Mouse (Mus musculus): ENCODE data around the gene Cbx1.

The Cbx1 gene

DNA sequence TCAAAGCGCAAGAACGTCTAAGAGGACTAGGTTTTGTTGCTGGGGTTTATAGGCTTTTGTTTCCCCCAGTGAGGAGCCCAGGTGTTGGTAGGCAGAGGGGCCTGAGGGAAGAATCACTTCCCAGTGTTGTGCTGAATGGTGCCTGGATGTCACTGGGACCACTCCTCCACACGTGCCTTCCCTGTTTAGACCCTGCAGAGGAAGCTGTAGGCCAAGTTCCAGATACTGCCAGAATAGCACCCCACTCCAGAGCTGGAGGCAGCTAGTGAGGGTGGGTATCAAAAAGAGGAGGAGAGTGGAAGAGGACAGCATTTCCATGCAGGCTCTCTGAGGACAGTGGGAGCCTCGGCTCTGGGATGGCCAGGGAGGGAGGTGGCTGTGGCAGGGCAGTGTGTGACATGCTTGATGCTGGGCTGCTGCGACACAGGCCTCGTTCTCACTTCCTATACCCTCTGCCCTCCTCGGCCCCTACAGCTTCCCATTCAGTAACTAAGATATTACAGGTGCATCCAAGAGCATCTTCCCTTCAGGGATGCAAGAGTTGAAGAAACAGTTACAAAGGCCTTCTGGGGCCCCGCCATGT, 29.3 kb downstream of the Cbx1 start:
- DNase-seq = no peak

DNA sequence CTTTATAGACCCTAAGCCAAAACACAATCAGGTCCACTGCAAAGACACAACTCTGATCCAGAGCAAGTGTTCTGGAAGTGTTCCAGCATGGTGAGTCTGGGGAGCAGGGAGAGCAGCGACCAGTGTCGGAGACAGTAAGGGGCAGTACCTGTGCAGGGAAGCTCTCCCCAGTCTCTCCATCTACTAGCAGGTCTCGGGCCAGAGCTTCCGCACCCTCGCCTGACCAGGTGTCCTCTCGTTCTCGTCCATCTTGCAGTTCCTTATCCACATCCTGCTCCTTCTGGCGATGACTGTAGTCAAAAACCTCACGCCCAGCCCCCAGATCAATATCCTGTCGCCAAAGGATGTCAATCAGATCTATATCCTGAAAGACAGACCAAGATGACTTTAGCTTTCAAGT, 33.0 kb downstream of the Cbx1 start:
- no peak for DNase-seq

DNA sequence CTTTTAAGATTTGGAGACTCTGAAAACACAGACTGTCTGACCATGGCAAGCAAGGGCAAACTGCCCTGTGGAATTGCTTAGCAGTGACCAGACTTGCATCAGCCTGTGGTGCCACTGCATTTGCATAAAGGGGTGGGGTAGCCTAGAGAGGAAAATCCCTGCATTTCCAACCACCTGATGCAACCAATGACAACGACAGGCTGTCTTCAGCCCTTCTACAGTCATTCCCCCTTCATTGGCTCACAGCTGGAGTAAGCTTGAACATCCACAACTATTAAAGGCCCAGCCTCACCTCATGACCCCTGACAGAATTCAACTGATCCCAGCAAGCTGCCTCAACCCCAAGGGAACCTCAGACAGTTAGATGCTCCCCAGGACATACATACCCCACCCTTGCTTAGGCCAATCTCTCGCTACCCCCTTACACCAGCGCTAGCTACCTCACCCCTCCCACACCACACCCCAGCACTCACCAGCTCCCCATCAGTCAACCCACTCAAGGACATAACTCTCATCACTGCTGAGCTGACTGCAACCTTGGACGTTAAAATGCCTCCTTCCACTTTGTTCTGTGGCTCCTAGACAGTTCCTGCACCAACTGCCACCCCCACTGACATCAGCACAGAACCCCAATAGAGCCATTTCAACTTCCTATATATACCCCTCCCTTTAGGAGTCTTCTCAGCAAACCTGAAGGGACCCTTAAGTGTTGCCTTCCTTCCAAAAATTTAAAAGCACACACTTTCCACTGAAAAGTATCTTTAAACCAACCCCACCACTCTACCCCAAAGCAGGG, 33.9 kb downstream of the Cbx1 start:
- DNase-seq = no peak

DNA sequence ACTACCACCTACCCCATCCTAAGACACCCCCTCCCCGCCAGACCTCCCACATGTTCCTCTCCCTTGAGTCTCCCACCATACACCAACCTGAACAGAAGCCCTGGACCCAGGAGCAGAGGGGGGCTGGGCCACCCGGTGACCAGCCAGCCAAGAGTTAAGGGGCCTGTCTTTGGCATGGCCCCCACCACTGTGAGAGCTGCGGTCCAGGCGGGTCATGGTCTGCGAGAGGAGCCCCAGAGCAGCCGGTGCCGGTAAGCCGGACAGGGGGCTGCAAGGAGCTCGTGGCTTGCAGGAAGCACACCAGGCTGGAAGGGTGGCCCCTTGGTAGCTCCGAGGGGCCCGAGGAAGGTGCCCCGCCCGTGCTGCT, 34.5 kb downstream of the Cbx1 start:
- peak in 1 of 2 experiments; percentile 29 for DNase-seq

DNA sequence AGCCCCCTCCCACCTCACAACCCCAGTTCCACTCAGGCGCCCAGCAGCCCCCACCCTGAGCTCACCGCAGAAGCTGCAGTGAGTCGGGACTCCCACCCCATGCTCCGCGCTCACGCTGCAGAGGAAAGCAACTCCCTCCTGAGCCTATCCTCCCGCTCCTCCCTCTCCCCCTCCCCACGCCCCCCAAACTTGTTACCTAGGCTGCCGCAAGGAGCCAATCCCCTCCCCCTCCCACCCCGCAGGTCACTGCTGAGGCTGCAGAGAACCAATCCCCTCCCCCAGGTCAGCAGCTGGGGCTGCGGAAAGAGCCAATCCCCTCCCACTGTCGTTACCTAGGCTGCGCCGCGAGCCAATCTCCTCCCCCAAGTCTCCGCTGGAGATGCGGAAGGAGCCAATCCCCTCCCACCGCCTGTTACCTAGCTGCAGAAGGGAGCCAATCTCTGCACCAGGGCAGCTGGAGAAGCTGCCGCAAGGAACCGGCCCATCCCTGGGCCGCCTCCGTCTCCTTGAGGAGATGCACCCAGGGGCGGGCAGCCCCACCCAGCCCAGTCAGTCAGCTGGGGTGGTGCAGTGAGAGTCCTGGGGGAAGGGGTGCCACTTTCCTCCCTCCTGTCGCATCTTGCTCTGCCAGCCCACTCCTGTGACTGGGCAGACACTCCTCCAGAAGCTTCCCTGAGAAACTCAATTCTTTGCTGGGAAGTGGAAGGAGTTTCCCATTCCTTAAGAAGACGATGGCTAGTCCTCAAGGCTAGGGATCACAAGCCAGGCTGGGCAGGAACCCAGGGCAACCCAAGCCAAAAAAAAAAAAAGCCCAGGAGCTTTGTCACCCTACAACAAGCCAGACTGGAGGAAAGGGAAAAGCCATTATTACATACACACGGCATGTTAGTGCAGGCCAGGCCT, 35.2 kb downstream of the Cbx1 start:
- peak; percentile 85 to 92 for DNase-seq

DNA sequence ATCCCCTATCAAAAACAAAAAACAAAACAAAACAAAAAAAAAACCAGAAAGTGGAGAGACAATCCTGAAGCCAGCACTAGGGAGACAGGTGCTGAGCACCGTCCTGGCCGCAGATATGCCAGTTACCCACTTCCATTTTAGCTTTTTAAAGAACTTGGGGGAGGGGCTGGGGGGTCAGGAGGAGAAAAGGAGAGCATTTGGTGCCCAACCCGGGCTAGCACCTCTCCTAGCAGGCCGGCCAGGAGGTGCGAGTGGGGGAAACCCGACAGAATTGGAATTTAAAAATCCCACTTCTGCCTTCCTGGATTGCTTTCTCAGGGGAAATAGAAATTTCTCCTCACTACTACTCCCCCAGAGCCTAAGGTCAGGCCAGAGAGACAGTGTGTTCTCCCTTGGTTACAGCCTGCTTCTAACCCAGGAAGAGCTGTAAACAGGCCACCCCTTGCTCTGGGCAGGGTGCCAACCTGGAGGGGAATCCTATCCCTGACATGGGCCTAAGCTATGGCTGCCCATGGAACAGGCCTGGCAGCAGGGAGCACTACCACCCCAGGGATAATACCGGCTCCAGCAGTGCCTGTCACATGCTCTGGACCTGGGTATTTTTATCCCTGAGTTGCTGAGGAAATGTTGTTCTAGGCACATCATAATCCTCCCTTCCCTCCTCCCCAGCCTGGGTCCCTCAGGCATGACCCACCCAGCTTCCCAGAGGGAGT, 36.0 kb downstream of the Cbx1 start:
- DNase-seq = peak; percentile 66 to 76

DNA sequence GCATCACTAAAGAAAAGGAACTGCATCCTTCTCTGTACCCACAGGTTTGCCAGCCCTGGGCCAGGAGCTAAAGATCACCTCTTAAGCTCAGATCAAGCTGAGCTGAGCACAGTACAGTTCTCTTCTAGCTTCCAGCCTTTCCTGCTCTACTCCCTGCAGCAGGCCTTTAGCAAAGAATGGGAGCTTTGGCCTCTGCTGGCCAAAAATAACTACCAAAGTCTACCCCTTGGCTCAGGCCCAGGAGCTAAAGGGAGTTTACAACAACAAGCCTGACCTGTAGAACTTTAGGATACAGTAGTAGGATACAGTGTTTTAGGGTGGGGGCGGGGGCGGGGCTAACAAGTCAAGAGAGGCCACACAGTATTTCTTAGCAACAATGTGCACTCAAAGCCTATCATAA, 37.6 kb downstream of the Cbx1 start:
- DNase-seq = no peak

DNA sequence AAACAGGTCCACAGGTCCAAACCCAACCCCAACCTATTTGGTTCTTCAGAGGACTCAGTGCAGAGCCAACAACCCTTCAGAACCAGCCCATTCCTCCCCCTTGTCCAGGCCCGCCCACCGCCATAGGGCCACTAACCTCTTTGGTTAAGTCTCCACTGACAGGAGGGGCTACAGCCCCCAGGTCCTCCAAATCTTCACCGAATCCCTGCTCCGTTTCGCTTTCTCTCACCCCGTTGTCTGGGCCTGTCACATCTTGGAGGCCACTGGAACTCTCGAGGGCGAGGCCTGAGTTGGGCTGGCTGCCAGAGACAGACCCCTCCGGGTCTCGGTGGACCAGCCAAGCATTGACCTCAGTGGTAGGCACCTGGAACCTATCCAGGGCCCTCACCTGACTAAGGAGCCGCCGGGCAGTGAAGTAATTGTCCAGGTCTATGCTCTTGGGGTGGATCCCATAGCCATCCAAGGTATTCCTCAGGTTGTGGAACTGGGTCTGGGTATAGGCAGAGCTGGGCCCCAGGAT, 38.2 kb downstream of the Cbx1 start:
- DNase-seq = peak in 1 of 2 experiments; percentile 21

DNA sequence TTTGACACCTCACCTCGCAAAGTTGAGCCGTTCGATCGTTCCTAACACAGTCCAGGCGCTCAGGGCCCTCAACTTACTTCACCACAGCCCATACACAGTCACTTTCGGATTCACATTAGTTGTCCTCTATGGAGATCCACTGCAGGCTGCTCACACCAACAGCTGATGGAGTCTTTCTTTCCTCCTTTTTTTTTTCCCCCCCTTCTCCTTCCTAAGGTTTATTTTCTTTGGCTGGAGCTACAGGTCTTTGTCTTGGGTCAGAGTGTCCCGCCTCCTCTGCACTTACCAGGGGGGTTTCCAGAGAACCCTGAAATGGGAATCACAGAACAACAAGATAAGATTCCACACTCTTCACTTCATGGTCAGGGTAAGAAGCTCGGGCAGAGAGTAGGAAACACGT, 39.0 kb downstream of the Cbx1 start:
- DNase-seq = no peak

DNA sequence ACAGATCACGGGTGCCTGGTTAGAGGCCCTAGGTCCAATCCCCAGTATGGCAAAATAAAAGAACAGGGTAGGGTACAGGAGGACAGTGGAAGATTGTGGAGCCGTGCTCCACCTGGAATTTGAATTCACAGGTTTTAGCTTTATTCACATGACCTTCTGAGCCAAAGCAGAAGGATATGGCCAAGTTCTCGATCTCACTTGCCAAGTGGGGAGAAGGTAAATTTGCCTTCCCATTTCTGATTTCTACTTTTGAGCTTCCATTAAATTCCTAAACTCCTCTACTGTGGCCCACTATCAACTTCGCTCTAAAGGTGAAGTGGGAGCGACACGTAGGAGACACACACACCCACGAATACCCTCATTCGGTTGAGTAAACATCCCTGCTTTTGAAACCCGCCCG, 40.0 kb downstream of the Cbx1 start:
- DNase-seq = no peak

DNA sequence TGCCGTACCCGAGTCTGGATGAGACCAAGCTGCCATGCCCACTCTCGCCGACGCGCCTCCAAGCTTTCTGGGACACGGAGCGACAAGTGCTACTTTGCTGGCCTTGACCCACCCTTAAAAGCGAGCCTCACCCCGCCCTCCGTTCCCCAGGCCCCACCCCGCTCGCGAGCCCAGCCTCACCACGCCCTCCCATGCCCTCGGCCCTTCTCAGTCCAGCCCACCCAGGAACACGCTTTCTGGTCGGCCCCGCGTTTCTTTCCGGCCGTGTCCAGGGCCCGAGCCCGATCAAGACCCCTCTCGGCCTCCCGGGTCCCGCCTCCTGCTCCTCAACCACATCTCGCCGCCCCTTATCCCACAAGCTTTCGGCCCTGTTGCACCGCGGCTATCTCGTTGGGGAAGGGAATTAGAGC, 40.5 kb downstream of the Cbx1 start:
- peak in 1 of 2 experiments; percentile 68 for DNase-seq

DNA sequence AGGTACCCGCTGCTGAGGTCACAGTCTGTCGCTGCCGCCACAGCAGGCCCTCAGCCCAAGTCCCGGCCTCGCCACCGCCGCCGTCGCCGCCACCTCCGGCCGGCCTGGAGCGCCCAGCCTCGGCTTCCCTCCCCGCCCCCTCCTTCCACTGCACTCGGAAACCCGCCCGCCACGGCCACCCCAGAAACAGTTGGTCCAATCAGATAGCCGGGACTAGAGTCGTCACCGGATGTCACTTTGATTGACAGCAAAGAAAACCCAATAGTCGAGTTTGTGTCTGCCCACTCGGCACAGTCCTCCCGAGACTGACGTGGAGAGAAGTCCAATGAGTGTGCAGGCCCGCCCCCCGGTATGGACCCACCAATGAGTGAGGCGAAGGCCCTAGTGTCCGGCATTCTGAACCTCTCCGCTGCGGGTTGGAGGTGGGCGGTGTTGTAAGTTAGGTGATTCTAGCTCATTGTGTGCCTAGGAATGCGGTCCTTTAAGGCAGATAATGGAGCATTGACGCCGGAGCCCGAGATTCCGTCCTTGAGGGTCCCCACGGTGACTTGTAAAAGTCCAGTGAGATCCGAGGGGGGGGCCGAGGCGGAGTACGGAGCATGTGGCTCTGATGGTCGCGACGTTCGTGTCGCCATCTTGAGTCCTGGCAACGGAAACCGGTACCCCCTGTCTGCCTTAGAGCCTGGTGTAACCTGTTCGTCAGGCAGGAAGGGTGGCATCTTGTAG, 41.0 kb downstream of the Cbx1 start, which contains the start of gene Nfe2l1:
Nfe2l1 (minus strand) TSS at position 156 of the 726 bp plus-strand sequence.
- DNase-seq = peak; percentile 96 to 100

DNA sequence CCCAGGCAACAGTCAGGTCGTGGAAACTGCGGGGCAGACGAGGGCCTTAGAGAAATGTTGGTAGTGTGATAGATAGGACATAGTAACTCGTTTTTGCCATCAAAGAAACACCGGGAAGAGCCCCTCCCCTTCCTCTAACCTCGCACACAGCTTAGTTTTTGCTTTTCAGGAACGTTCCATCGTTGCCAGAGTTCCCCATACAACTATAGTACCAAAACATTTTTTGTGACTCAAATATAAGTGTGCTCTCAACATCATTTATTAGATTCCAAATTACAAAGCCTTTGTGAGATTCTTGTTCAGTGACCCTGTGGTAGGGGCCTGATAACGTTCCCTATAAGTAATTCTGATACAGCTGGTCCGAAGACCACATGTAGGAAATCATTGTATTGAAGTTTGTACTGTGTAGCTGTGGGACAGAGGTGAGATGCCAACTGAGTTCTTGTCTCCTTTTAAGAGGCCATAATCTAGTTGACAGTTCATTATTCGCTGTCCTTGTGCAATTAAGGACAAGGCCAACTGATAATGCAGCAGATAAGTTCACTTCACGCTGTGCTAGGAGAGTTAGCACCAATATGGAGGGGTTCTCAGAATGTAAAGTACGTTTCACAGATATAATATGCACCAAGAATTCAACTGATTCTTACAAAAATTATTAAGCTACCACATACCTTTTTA, 41.8 kb downstream of the Cbx1 start:
- DNase-seq = no peak

DNA sequence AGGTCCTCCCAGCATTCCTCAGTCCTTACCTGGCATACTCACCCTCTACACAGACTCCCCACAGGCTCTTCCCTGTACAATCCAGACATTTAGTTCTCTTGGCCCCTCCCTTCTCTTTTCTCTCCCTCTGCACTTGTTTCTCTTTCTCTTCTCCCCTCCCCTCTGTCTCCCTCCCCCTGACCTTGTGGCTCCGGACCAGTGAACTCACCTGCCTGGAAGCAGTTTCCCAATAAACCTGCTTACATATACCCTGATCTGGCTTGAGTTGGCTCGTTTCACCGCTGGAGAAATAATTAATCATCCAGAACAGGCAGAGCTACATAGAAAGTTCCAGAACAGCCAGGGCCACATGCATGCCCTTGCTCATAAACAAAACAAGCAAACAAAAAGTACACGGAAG, 42.6 kb downstream of the Cbx1 start:
- DNase-seq = no peak

DNA sequence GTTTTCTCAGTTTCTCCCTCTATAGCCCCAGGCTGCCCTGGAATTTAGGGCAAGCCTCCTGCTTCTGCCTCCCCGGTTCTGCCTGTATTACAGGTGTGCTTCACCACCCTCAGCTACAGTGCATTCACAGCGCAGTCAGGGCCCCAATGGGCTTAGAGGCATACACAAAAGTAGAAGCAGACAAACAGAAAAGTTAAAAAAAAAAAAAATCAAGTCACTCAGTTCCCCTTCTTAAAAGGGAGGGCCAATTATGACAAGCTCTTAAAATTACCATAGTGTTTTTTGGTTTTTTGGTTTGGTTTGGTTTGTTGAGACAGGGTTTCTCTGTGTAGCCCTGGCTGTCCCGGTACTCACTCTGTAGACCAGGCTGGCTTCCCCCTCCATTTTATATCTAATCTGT, 43.6 kb downstream of the Cbx1 start:
- DNase-seq = no peak

DNA sequence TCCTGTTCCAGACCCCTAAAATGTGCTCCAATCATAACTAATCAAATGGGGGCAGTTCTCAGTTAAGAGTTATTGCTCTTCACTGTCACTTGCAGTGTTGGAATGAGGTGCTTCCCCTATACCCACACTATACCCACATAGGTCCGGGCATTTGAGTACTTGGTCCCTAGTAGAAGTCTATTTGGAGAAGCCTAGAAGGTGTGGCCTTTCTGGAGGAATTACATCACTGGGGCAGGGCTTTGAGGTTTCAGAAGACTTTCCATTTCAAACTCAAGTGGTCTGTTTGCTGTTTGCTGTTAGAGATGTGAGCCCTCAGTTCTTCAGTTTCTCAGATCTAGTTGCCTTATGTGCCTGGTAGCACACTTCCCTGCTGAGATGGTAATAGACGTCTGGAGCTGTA, 44.0 kb downstream of the Cbx1 start:
- DNase-seq = no peak

DNA sequence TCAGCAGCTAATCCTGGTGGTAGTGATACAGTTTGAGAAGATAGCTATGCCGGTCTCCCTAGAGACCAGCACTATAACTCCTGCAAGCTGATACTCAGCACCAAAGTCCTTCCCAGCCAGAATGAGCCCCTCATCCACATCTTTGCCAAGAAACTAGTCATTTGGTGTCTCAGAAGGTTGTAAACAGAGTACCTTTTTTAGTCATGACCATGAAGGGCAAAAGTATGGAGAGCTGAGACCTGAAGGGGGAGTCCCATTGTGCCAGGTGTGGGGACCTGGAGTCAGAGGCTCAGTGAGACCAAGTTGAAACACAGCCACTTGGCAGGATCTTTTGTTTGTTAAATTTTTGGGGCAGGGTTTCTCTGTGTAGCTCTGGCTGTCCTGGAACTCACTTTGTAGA, 45.2 kb downstream of the Cbx1 start:
- DNase-seq = no peak

DNA sequence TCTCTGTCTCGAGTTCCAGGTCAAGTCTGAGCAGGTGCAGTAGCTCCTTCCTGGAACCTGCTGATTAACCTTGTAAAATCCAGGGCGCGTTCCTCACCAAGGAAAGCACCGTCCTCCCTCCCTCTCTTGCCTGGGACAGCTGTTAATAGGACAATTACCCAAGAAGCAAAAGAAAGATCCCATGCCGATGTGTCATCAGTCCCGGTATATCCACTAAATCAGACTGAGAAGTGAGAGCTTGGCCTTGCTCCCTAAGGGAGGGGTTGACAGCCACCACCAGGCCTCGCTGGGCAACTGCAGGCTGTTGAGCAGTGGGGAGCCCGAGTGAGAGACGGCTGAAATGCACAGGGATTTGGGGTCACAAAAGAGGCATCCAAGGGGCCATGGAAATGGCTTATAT, 48.4 kb downstream of the Cbx1 start:
- DNase-seq = no peak

DNA sequence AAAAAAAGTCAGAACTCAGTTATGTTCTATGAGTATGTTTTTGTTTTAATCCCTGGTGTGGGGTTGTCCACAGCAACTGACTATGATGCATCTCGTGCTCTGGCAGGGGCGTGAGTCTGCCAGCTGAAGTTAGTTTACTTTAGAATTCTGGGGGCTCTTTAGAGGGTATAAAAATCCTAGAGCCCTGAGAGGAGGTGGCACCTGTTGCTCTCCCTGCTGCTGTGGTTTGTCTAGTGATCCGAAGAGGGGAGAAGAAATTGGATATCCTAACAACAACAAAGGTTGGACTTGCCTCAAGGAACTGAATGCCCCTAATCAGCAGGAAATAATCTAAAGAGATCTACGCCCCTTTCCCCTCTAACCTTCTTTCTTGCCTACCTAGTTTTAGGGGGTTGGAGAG, 49.4 kb downstream of the Cbx1 start:
- no peak for DNase-seq

DNA sequence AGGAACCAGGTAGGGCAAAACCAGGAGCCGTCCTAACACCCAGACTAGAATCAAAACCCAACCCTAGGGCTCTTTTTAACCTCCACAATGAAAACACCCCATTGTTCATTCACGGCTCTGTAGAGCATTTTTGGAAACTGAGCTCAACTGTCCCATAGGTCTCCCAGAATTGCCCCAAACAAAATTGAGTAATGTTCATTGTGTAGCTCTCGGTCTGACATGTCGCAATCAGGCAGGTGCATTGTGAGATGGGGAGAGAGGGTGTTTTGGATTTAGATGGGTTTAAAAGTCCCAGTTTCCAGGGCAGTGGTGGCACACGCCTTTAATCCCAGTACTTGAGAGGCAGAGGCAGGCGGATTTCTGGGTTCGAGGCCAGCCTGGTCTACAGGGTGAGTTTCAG, 50.5 kb downstream of the Cbx1 start:
- no peak for DNase-seq

DNA sequence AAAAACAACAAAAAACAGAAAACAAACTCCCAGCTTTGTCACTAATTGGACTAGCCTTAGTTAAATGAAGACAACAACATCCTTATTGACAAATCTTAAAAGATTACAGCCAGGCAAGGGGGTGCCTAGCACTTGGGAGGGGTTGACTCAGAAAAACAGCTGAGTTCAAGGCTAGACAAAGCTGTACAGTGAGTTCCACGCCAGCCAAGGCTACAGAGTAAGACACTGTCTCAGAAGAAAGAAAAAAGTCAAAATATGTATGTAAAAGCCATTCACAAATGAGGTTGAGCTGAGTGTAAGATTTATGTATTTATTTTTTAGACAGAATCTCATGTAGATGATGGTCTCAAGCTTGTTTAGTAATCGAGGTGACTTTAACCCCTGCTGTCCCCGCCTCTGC, 51.0 kb downstream of the Cbx1 start:
- DNase-seq = no peak

DNA sequence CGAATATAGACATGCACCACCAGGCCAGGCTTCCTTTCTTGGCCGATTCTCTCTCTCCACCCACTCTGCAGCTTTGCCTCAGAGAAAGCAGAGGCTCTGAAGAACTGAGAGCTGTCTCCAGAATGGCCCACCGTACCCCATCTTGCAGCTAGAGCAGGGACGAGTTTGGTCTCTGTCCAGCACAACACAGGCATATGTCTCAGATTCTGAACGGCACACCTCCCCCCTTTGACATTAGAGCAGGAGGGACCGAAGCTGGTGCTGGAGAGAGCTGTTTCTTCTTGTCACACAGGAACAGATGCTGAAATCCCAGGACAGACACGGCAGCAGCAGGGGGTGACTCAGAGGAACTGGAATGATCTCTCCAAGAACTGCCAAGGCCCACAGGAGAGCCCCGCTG, 51.4 kb downstream of the Cbx1 start:
- DNase-seq = no peak
